ENCODE assay signal across 12 mouse cellular contexts in genomic region chr2:180879365-180880067, GRCm38 (mm10). TPM values are rescaled to one million over a fixed set of nuclear protein-coding genes. Genes with fewer than 3 reads are reported as not detected.
DNase-seq lines count a peak whose midpoint lies in the region; ATAC-seq and TF ChIP-seq lines count a peak whose summit lies in the region.
"Had no signal": no experiment of that assay in that cellular context is flagged by ENCODE, and none has a peak within 500 bp of the region (broad histone marks: within the 10 kb centered on the region; RNA-seq: fewer than 3 reads in every experiment).

No protein-coding gene starts in this region.

- no peaks in the 10 kb centered on the region for H3K36me3 ChIP-seq in hindbrain, embryonic 15.5 days
- H3K36me3 ChIP-seq in midbrain, embryonic 11.5 days (ENCODE audit: control insufficient read depth, insufficient read depth, low read length) = peaks cover 6% of the 10 kb centered on the region; the same call in 1 of the 2 replicates

- H3K4me2 ChIP-seq in hindbrain, embryonic 15.5 days = peak overlapping the region; percentile 21; the same call in 1 of the 2 replicates
- no peak overlapping the region; the same call in 1 of the 2 replicates for H3K4me2 ChIP-seq in midbrain, embryonic 11.5 days

- peak overlapping the region; percentile 82 for H3K27ac ChIP-seq in hindbrain, embryonic 15.5 days (replicated peaks)
- H3K27ac ChIP-seq in midbrain, embryonic 11.5 days (ENCODE audit: low read depth, low read length) = peak overlapping the region; percentile 48; the same call in 1 of the 2 replicates

- peak; percentile 93 for ATAC-seq in hindbrain, embryonic 15.5 days (ENCODE audit: low FRiP score, low read depth)
- peak; percentile 85 for ATAC-seq in midbrain, embryonic 11.5 days (ENCODE audit: low FRiP score)
- no peak for ATAC-seq in activated CD4-positive, CD25-positive, alpha-beta regulatory T cell, adult 4 months
- ATAC-seq: intestine, embryonic 16.5 days had no signal

- TF ChIP-seq POLR2A in brain, embryonic 14.5 days (IDR thresholded peaks at IDR 0.05; ENCODE audit: borderline replicate concordance, extremely low read depth, insufficient read depth, insufficient read length, poor library complexity, severe bottlenecking) = no peak

- peak; percentile 97 for DNase-seq in brain, embryonic 14.5 days (ENCODE audit: low read depth)
- peak; percentile 50 for DNase-seq in embryo, embryonic 10.5 days (ENCODE audit: low spot score)
- DNase-seq in midbrain, embryonic 11.5 days (ENCODE audit: low spot score, missing footprints) = peak; percentile 93
- DNase-seq in lung, postnatal 14 days = no peak
- no peak for DNase-seq in gastrocnemius, postnatal 25 days
- DNase-seq in thymus, adult 18-20 months = no peak
- DNase-seq: adrenal gland, adult 2 months; lung, adult 2 months had no signal

- H3K4me1 ChIP-seq in hindbrain, embryonic 15.5 days (replicated peaks) = peaks cover 34% of the 10 kb centered on the region
- H3K4me1 ChIP-seq in midbrain, embryonic 11.5 days (ENCODE audit: control insufficient read depth, insufficient read depth, low read length) = peaks cover 20% of the 10 kb centered on the region

- no peak for TF ChIP-seq CTCF in brain, embryonic 14.5 days (IDR thresholded peaks at IDR 0.05; ENCODE audit: borderline replicate concordance, extremely low read depth, insufficient read depth, insufficient read length)

- H3K9me3 ChIP-seq in hindbrain, embryonic 15.5 days = no peaks in the 10 kb centered on the region
- H3K9me3 ChIP-seq in midbrain, embryonic 11.5 days (ENCODE audit: control insufficient read depth, low read length) = no peaks in the 10 kb centered on the region

- H3K4me3 ChIP-seq in hindbrain, embryonic 15.5 days = no peak overlapping the region
- no peak overlapping the region for H3K4me3 ChIP-seq in midbrain, embryonic 11.5 days (ENCODE audit: low read depth, low read length)

- no peak overlapping the region for H3K9ac ChIP-seq in hindbrain, embryonic 15.5 days
- H3K9ac ChIP-seq in midbrain, embryonic 11.5 days (ENCODE audit: low read length) = no peak overlapping the region

- no peaks in the 10 kb centered on the region for H3K27me3 ChIP-seq in hindbrain, embryonic 15.5 days
- no peaks in the 10 kb centered on the region for H3K27me3 ChIP-seq in midbrain, embryonic 11.5 days (ENCODE audit: control insufficient read depth, insufficient read depth, low read length)

- WGBS in hindbrain, embryonic 15.5 days = 16% methylated on average over 7 of the region's 7 CpGs
- WGBS in midbrain, embryonic 11.5 days = 32% methylated on average over 7 of the region's 7 CpGs

RNA-seq across cellular contexts. Expression of gene Ythdf1, which starts 41.2 kb away (rescaled TPM):
- 67.0 and 68.5 TPM in 2 replicates for polyA plus RNA-seq in brain, embryonic 14.5 days (2012; rRNA removed)
- 50.1 and 54.9 TPM in 2 replicates for polyA plus RNA-seq in hindbrain, embryonic 15.5 days (2015; fragmentation: Nextera tagmentation; extraction: Ambion mirVana)
- 68.5 and 72.4 TPM in 2 replicates for polyA plus RNA-seq in midbrain, embryonic 11.5 days (2014; fragmentation: Nextera tagmentation; extraction: Ambion mirVana)
- polyA plus RNA-seq in activated CD4-positive, CD25-positive, alpha-beta regulatory T cell, adult 4 months (2017; shearing (Covaris generic)) = 10 to 100 TPM in 1 of 2 experiments, 1 to 10 TPM in 1; 9.5 to 12.2 TPM
- 10 to 100 TPM; 31.9 to 34.1 TPM for total RNA-seq in gastrocnemius, postnatal 25 days (2021)

RNA-seq across cellular contexts. Expression of gene Birc7, which starts 49.3 kb away (rescaled TPM):
- 0.14 and 0.26 TPM in 2 replicates for polyA plus RNA-seq in brain, embryonic 14.5 days (2012; rRNA removed)
- polyA plus RNA-seq in hindbrain, embryonic 15.5 days (2015; fragmentation: Nextera tagmentation; extraction: Ambion mirVana) = 0.18 and 0.31 TPM in 2 replicates
- 0.14 and 0.45 TPM in 2 replicates for polyA plus RNA-seq in midbrain, embryonic 11.5 days (2014; fragmentation: Nextera tagmentation; extraction: Ambion mirVana)
- polyA plus RNA-seq in activated CD4-positive, CD25-positive, alpha-beta regulatory T cell, adult 4 months (2017; shearing (Covaris generic)) = not detected
- not detected for total RNA-seq in gastrocnemius, postnatal 25 days (2021)
- total RNA-seq: adrenal gland, adult 2 months; CH12.LX had no signal
- polyA plus RNA-seq: adrenal gland, adult 2 months; lung, adult 2 months had no signal

Comparison
In these comparisons a context has a peak if more than half of its experiments do, and no peak if none do; other contexts are left out.
1. DNase-seq: peak in brain, embryonic 14.5 days (single experiment), embryo, embryonic 10.5 days (single experiment) and midbrain, embryonic 11.5 days (single experiment); none in lung, postnatal 14 days (single experiment), gastrocnemius, postnatal 25 days (single experiment) and thymus, adult 18-20 months (0 of 2).